Mouse (Mus musculus): ENCODE measurements at regions not wholly inside any gene's neighbourhood (a gene's known extent, or its start where the extent isn't known, plus 50 kb on each side); places are given as distances from the start of the nearest gene placed in this dataset.

- Histone ChIP-seq H3K36me3 (replicated peaks in 1 of 2; ENCODE audit: control insufficient read depth in 1 of 2, insufficient read depth in 1 of 2, low read length in 1 of 2) (no peaks in the 10 kb centered on the region), H3K27ac (ENCODE audit: insufficient read depth, low read depth) (no peak overlapping the region), H3K4me1 (ENCODE audit: control insufficient read depth in 1 of 2, insufficient read depth in 2 of 2) (peaks cover 0 to 11% of the 10 kb centered on the region in 2 experiments; a peak in 1 of 4 replicates), H3K9ac (ENCODE audit: insufficient read depth, low read depth) (no peak overlapping the region), H3K9me3 (replicated peaks; ENCODE audit: low read length) (peaks cover 9% of the 10 kb centered on the region), H3K27me3 (replicated peaks) (no peaks in the 10 kb centered on the region), H3K4me3 (replicated peaks in 1 of 3; ENCODE audit: low read depth in 2 of 3, low read length in 2 of 3, poor library complexity in 1 of 3) (no peak overlapping the region), H3K4me2 (ENCODE audit: insufficient read depth, low read depth, poor library complexity, severe bottlenecking) (no peak overlapping the region), H3K79me2 (replicated peaks; ENCODE audit: control insufficient read depth, extremely low read depth, insufficient read depth, poor library complexity, severe bottlenecking) (no peaks in the 10 kb centered on the region)
- DNase-seq (ENCODE audit: extremely low read depth), result no peak
- no peak for TF ChIP-seq MXI1 (IDR thresholded peaks at IDR 0.05; ENCODE audit: low read depth, low read length)
- TF ChIP-seq NELFE (IDR thresholded peaks at IDR 0.05; ENCODE audit: low read depth, low read length), result no peak
- TF ChIP-seq GABPA (IDR thresholded peaks at IDR 0.05; ENCODE audit: insufficient replicate concordance, low read depth, low read length), result no peak
- TF ChIP-seq RCOR1 (conservative IDR thresholded peaks at IDR 0.05; ENCODE audit: low read depth, low read length), result no peak
- TF ChIP-seq HCFC1 (IDR thresholded peaks at IDR 0.05; ENCODE audit: low read depth, low read length), result no peak
- TF ChIP-seq MAFK (IDR thresholded peaks at IDR 0.05; ENCODE audit: insufficient replicate concordance, low read length), result no peak
- no peak for TF ChIP-seq RAD21 (IDR thresholded peaks at IDR 0.05; ENCODE audit: low read depth, low read length)
- TF ChIP-seq BHLHE40 (IDR thresholded peaks at IDR 0.05; ENCODE audit: low read depth, low read length), result no peak
- TF ChIP-seq CHD2 (IDR thresholded peaks at IDR 0.05; ENCODE audit: low read length), result no peak
- TF ChIP-seq CHD1 (IDR thresholded peaks at IDR 0.05; ENCODE audit: low read depth, low read length), result no peak
- in situ Hi-C loops (cut with MboI; ENCODE audit: low pct_ligation_motif_present, low pct_unique_long_range_greater_than_20kb, low sequenced_read_pairs) (no loop called here), dilution Hi-C loops (cut with MboI; ENCODE audit: extremely low pct_ligation_motif_present, extremely low pct_unique_long_range_greater_than_20kb, low sequenced_read_pairs) (no loop called here)
These were observed 125.0 kb upstream of the Ubr2 start for GRCm38 (mm10) chr17:47135391-47135790.

GRCm38 (mm10) chr17:47133785-47134184, 123.4 kb upstream of the Ubr2 start:
- in situ Hi-C loops (cut with MboI; ENCODE audit: low pct_ligation_motif_present, low pct_unique_long_range_greater_than_20kb, low sequenced_read_pairs), result no loop called here
- Histone ChIP-seq H3K9ac (ENCODE audit: insufficient read depth, low read depth) (no peak overlapping the region), H3K36me3 (replicated peaks in 1 of 2; ENCODE audit: control insufficient read depth in 1 of 2, insufficient read depth in 1 of 2, low read length in 1 of 2) (no peaks in the 10 kb centered on the region), H3K9me3 (replicated peaks; ENCODE audit: low read length) (peaks cover 9% of the 10 kb centered on the region), H3K4me3 (replicated peaks in 1 of 3; ENCODE audit: low read depth in 2 of 3, low read length in 2 of 3, poor library complexity in 1 of 3) (no peak overlapping the region), H3K27ac (ENCODE audit: insufficient read depth, low read depth) (no peak overlapping the region), H3K4me1 (ENCODE audit: control insufficient read depth in 1 of 2, insufficient read depth in 2 of 2) (peaks cover 0 to 7% of the 10 kb centered on the region in 2 experiments; a peak in 2 of 4 replicates), H3K4me2 (ENCODE audit: insufficient read depth, low read depth, poor library complexity, severe bottlenecking) (no peak overlapping the region), H3K79me2 (replicated peaks; ENCODE audit: control insufficient read depth, extremely low read depth, insufficient read depth, poor library complexity, severe bottlenecking) (no peaks in the 10 kb centered on the region), H3K27me3 (replicated peaks) (no peaks in the 10 kb centered on the region)
- TF ChIP-seq ELF1 (IDR thresholded peaks at IDR 0.05; ENCODE audit: low read depth, low read length) (no peak), SMC3 (IDR thresholded peaks at IDR 0.05; ENCODE audit: low read depth, low read length) (no peak), USF2 (conservative IDR thresholded peaks at IDR 0.05; ENCODE audit: low read depth, low read length) (no peak), MAZ (IDR thresholded peaks at IDR 0.05; ENCODE audit: low read depth, low read length) (no peak), RAD21 (IDR thresholded peaks at IDR 0.05; ENCODE audit: low read depth, low read length) (no peak), TCF12 (IDR thresholded peaks at IDR 0.05; ENCODE audit: low read depth, low read length) (no peak), MYC (IDR thresholded peaks at IDR 0.05; ENCODE audit: low read depth, low read length) (no peak), KAT2A (IDR thresholded peaks at IDR 0.05; ENCODE audit: insufficient replicate concordance, low read length) (no peak), IRF4 (IDR thresholded peaks at IDR 0.05; ENCODE audit: low read depth, low read length) (no peak), GABPA (IDR thresholded peaks at IDR 0.05; ENCODE audit: insufficient replicate concordance, low read depth, low read length) (no peak), BHLHE40 (IDR thresholded peaks at IDR 0.05; ENCODE audit: low read depth, low read length) (no peak), ZC3H11A (IDR thresholded peaks at IDR 0.05; ENCODE audit: low read depth, low read length) (no peak), ZMIZ1 (IDR thresholded peaks at IDR 0.05; ENCODE audit: low read depth, low read length) (no peak), SIN3A (IDR thresholded peaks at IDR 0.05; ENCODE audit: low read length) (no peak)
- DNase-seq (ENCODE audit: extremely low read depth), result no peak
- dilution Hi-C loops (cut with MboI; ENCODE audit: extremely low pct_ligation_motif_present, extremely low pct_unique_long_range_greater_than_20kb, low sequenced_read_pairs), result no loop called here

Data from CH12.LX (cell line).